Mouse (Mus musculus) liver, adult 2 months (tissue): ENCODE measurements at regions not wholly inside any gene's neighbourhood (a gene's known extent, or its start where the extent isn't known, plus 50 kb on each side); places are given as distances from the start of the nearest gene placed in this dataset.

Source experiments
- DNase-seq: peaks from one replicate; pipeline ENCODE4 v3.0.0-alpha.2; 2011; ENCODE audit warnings: low read depth, low spot score; ENCODE audit errors: extremely low read depth
- H3K27ac ChIP-seq: fragments of 200-500 bp; replicated peaks from 2 replicates; pipeline ENCODE4 v1.5.1; 2012; ENCODE audit warnings: low read depth, mild to moderate bottlenecking, control low read depth, inconsistent platforms, low read length; ENCODE audit not compliant: insufficient read depth
- H3K27me3 ChIP-seq: fragments of 200-500 bp; 2 replicates; pipeline ENCODE4 v1.6.1; 2012; ENCODE audit warnings: mild to moderate bottlenecking, moderate library complexity, low read length, inconsistent platforms; ENCODE audit not compliant: control insufficient read depth, insufficient read depth
- H3K36me3 ChIP-seq: fragments of 200-500 bp; 2 replicates; pipeline ENCODE4 v1.6.1; 2012; ENCODE audit warnings: low read length, inconsistent platforms; ENCODE audit not compliant: control insufficient read depth, insufficient read depth
- H3K4me1 ChIP-seq: fragments of 200-500 bp; 2 replicates; pipeline ENCODE4 v1.6.1; 2011; ENCODE audit warnings: low read length; ENCODE audit not compliant: control insufficient read depth, insufficient read depth
- H3K4me3 ChIP-seq: fragments of 200-500 bp; 2 replicates; pipeline ENCODE4 v1.5.1; 2011; ENCODE audit warnings: low read depth, mild to moderate bottlenecking, control low read depth, low read length, moderate library complexity; ENCODE audit not compliant: insufficient read depth
- H3K79me2 ChIP-seq: fragments of 200-500 bp; 2 replicates; pipeline ENCODE4 v1.6.1; 2012; ENCODE audit warnings: inconsistent platforms, mild to moderate bottlenecking, low read length, moderate library complexity; ENCODE audit not compliant: control insufficient read depth, insufficient read depth
- H3K9ac ChIP-seq: fragments of 200-500 bp; 2 replicates; pipeline ENCODE4 v1.6.1; 2012; ENCODE audit warnings: low read depth, mild to moderate bottlenecking, control low read depth, inconsistent platforms, low read length
- CTCF ChIP-seq: fragments of 200-500 bp; IDR thresholded peaks from 2 replicates; pipeline ENCODE4 v1.5.1; 2011; ENCODE audit warnings: low read depth, low read length, control low read depth
- POLR2A ChIP-seq: fragments of 200-500 bp; IDR thresholded peaks from 2 replicates; pipeline ENCODE4 v1.6.1; 2011; ENCODE audit warnings: low read length, control low read depth; ENCODE audit not compliant: insufficient read depth; ENCODE audit errors: extremely low read depth
- WGBS: fragments of 180-500 bp; shearing (Covaris S2); methylation state at CpG from one replicate; pipeline ENCODE4 v1.1.7; 2018; 5-methylcytosine and 5-hydroxymethylcytosine counted together

GRCm38 (mm10) chr14:76660906-76661305 lies 104.2 kb upstream of the Serp2 start:
- no peaks in the 10 kb centered on the region for H3K79me2 ChIP-seq
- WGBS: 96% methylated on average over 2 of the region's 2 CpGs
- H3K36me3 ChIP-seq: no peaks in the 10 kb centered on the region
- DNase-seq: no peak
- H3K9ac ChIP-seq: no peak overlapping the region
- H3K4me3 ChIP-seq: no peak overlapping the region
- H3K4me1 ChIP-seq: no peaks in the 10 kb centered on the region
- TF ChIP-seq CTCF: no peak
- no peak for TF ChIP-seq POLR2A
- no peak overlapping the region for H3K27ac ChIP-seq
- H3K27me3 ChIP-seq: no peaks in the 10 kb centered on the region

- 88% methylated on average over 15 of the region's 15 CpGs for whole genome bisulfite sequencing
- no peak for DNase-seq
- no peak overlapping the region for H3K9ac ChIP-seq
Measured at GRCm38 (mm10) chr14:76658952-76659502, 102.3 kb upstream of the Serp2 start.

GRCm38 (mm10) chr14:76657784-76658610 lies 101.3 kb upstream of the Serp2 start:
- 66% methylated on average over 9 of the region's 9 CpGs for WGBS
- Histone ChIP-seq H3K9ac (no peak overlapping the region), H3K4me1 (no peaks in the 10 kb centered on the region), H3K4me3 (no peak overlapping the region), H3K27ac (no peak overlapping the region), H3K36me3 (no peaks in the 10 kb centered on the region), H3K27me3 (no peaks in the 10 kb centered on the region), H3K79me2 (no peaks in the 10 kb centered on the region)
- DNase-seq: no peak
- TF ChIP-seq CTCF (no peak), POLR2A (no peak)

More at GRCm38 (mm10) chr14:76658952-76659502, 102.3 kb upstream of the Serp2 start:
- TF ChIP-seq CTCF (no peak), POLR2A (no peak)
- Histone ChIP-seq H3K27me3 (no peaks in the 10 kb centered on the region), H3K4me3 (no peak overlapping the region), H3K79me2 (no peaks in the 10 kb centered on the region), H3K4me1 (no peaks in the 10 kb centered on the region), H3K27ac (no peak overlapping the region), H3K36me3 (no peaks in the 10 kb centered on the region)

- Histone ChIP-seq H3K27me3 (no peaks in the 10 kb centered on the region), H3K9ac (no peak overlapping the region), H3K36me3 (no peaks in the 10 kb centered on the region), H3K27ac (no peak overlapping the region), H3K4me1 (no peaks in the 10 kb centered on the region), H3K4me3 (no peak overlapping the region), H3K79me2 (no peaks in the 10 kb centered on the region)
- TF ChIP-seq POLR2A (no peak), CTCF (no peak)
- peak; percentile 53 for DNase-seq
- 24% methylated on average over 7 of the region's 7 CpGs for WGBS
Measured at GRCm38 (mm10) chr14:76657375-76657774, 100.7 kb upstream of the Serp2 start.

- DNase-seq: no peak
- H3K9ac ChIP-seq: no peak overlapping the region
- 73% methylated on average over 9 of the region's 9 CpGs for WGBS
- H3K4me3 ChIP-seq: no peak overlapping the region
- no peak overlapping the region for H3K27ac ChIP-seq
- H3K79me2 ChIP-seq: no peaks in the 10 kb centered on the region
- no peaks in the 10 kb centered on the region for H3K36me3 ChIP-seq
- no peaks in the 10 kb centered on the region for H3K27me3 ChIP-seq
- TF ChIP-seq CTCF (no peak), POLR2A (no peak)
- H3K4me1 ChIP-seq: no peaks in the 10 kb centered on the region
Measured at GRCm38 (mm10) chr14:76652356-76653126, 95.9 kb upstream of the Serp2 start.

GRCm38 (mm10) chr14:76651096-76651495 lies 94.4 kb upstream of the Serp2 start:
- Histone ChIP-seq H3K4me1 (no peaks in the 10 kb centered on the region), H3K9ac (no peak overlapping the region), H3K27ac (no peak overlapping the region), H3K36me3 (no peaks in the 10 kb centered on the region), H3K27me3 (no peaks in the 10 kb centered on the region), H3K79me2 (no peaks in the 10 kb centered on the region), H3K4me3 (no peak overlapping the region)
- DNase-seq: no peak
- WGBS: 90% methylated on average over 8 of the region's 8 CpGs
- no peak for TF ChIP-seq POLR2A
- no peak for TF ChIP-seq CTCF
